Mouse (Mus musculus) thymus, adult 2 months (tissue): Measurements from ENCODE around the gene S100a4. TPM values are rescaled to one million over a fixed set of nuclear protein-coding genes. Genes with fewer than 3 reads are reported as not detected.

Experiments
- DNase-seq: peaks from one replicate; pipeline ENCODE4 v3.0.0; 2021
- H3K27ac ChIP-seq: fragments of 200-500 bp; 2 replicates; pipeline ENCODE4 v1.5.1; 2012; ENCODE audit warnings: low read length, control low read depth; ENCODE audit not compliant: control insufficient read depth, insufficient read depth
- H3K27me3 ChIP-seq: fragments of 200-500 bp; 2 replicates; pipeline ENCODE4 v1.6.1; 2012; ENCODE audit warnings: mild to moderate bottlenecking, low read length, moderate library complexity, mixed read lengths; ENCODE audit not compliant: control insufficient read depth, insufficient read depth
- H3K36me3 ChIP-seq: fragments of 200-500 bp; 2 replicates; pipeline ENCODE4 v1.6.1; 2012; ENCODE audit warnings: mild to moderate bottlenecking, low read length, moderate library complexity; ENCODE audit not compliant: control insufficient read depth, insufficient read depth
- H3K4me1 ChIP-seq: fragments of 200-500 bp; replicated peaks from 2 replicates; pipeline ENCODE4 v1.6.1; 2012; ENCODE audit warnings: low read length; ENCODE audit not compliant: control insufficient read depth, insufficient read depth
- H3K4me3 ChIP-seq: fragments of 200-500 bp; 2 replicates; pipeline ENCODE4 v1.5.1; 2012; ENCODE audit warnings: mild to moderate bottlenecking, low read length, control low read depth, moderate library complexity; ENCODE audit not compliant: control insufficient read depth, insufficient read depth
- CTCF ChIP-seq: fragments of 200-500 bp; IDR thresholded peaks from 2 replicates; pipeline ENCODE4 v1.5.1; 2012; ENCODE audit warnings: mild to moderate bottlenecking, control low read depth, low read length, moderate library complexity, borderline replicate concordance; ENCODE audit not compliant: control insufficient read depth, poor library complexity, insufficient read depth; ENCODE audit errors: extremely low read depth
- POLR2A ChIP-seq: fragments of 200-500 bp; IDR thresholded peaks from 2 replicates; pipeline ENCODE4 v1.6.1; 2012; ENCODE audit warnings: mild to moderate bottlenecking, low read length, control low read depth, moderate library complexity; ENCODE audit not compliant: control insufficient read depth, poor library complexity, insufficient read depth; ENCODE audit errors: extremely low read depth
- whole genome bisulfite sequencing: fragments of 180-500 bp; shearing (Covaris S2); methylation state at CpG from one replicate; pipeline ENCODE4 v1.1.7; 2018; 5-methylcytosine and 5-hydroxymethylcytosine counted together
- polyA plus RNA-seq: library from polyadenylated mRNA; depleted of rRNA; stranded (reverse); fragments of >200 nt; gene quantifications from 2 replicates; pipeline ENCODE4 v1.2.3, GENCODE M21; 2012

S100a4 gene
- polyA plus RNA-seq, 1 experiment = 51.8 TPM

DNA sequence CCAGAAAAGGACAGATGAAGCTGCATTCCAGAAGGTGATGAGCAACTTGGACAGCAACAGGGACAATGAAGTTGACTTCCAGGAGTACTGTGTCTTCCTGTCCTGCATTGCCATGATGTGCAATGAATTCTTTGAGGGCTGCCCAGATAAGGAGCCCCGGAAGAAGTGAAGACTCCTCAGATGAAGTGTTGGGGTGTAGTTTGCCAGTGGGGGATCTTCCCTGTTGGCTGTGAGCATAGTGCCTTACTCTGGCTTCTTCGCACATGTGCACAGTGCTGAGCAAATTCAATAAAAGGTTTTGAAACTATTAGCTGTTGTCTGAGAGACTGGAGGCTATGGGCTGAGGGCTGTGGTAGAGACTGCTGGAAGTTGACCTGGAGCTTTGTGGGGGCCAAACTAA lies 2.2 kb downstream of the S100a4 start:
- Histone ChIP-seq H3K27ac (no peak overlapping the region), H3K4me3 (no peak overlapping the region), H3K27me3 (no peaks in the 10 kb centered on the region), H3K36me3 (no peaks in the 10 kb centered on the region), H3K4me1 (peaks cover 25% of the 10 kb centered on the region)
- TF ChIP-seq POLR2A (no peak), CTCF (no peak)
- no peak for DNase-seq
- WGBS = 51% methylated on average over 2 of the region's 2 CpGs

GRCm38 (mm10) chr3:90606185-90606584 lies 2.6 kb downstream of the S100a4 start:
- no peak overlapping the region for H3K4me3 ChIP-seq
- peaks cover 25% of the 10 kb centered on the region for H3K4me1 ChIP-seq
- H3K36me3 ChIP-seq = no peaks in the 10 kb centered on the region
- H3K27me3 ChIP-seq = no peaks in the 10 kb centered on the region
- WGBS = 65% methylated on average over 6 of the region's 6 CpGs
- DNase-seq = no peak
- no peak overlapping the region for H3K27ac ChIP-seq
- TF ChIP-seq CTCF (no peak), POLR2A (no peak)

DNA sequence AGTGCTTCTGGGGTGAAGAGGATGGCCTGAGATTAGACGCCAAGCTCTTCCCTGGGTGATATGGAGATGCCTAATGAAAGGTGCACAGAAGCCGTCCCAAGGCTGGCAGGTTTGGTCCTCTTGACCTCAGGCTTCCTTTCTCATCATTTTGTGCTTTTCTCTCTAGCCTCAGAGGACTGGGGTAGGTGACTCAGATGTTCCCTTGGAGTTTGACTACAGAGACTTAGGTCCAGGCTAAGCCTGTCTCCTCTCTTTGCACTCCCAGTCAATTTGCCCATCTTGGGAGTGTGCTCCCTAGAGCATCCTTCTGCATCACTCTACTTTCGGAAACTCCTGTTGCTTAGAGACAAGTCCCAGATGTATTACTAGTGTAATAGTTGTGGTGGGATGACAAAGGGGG lies 3.8 kb downstream of the S100a4 start:
- no peaks in the 10 kb centered on the region for H3K27me3 ChIP-seq
- no peaks in the 10 kb centered on the region for H3K36me3 ChIP-seq
- no peak overlapping the region for H3K27ac ChIP-seq
- H3K4me3 ChIP-seq = no peak overlapping the region
- peaks cover 30% of the 10 kb centered on the region for H3K4me1 ChIP-seq
- WGBS = 93% methylated on average over 3 of the region's 3 CpGs
- TF ChIP-seq POLR2A (no peak), CTCF (no peak)
- no peak for DNase-seq

DNA sequence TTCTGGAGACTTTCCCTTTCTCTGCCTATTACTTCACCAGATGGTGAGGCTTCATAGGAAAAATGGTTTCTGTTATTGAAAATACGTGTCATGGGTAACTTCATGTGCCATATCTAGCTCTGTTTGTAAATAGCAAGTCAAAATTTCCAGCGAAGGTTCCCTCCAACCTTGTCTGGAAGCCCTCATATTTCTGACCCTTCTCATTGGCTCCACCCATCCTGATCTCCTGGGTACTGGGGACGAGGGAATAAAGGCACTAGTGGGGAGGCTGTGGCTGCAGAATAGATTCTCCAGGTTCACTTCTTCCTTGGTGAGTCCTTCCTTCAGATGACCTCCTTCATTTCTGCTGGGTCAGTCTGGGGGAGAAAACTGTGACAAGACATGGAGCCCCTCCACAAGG lies 4.7 kb downstream of the S100a4 start, which contains the start of gene S100a5:
S100a5 (plus strand) TSS at position 301 of the 400 bp plus-strand sequence.
- Histone ChIP-seq H3K4me3 (no peak within 1 kb of the TSS), H3K4me1 (peaks cover 34% of the 10 kb centered on the region), H3K27me3 (no peaks in the 10 kb centered on the region), H3K27ac (no peak within 1 kb of the TSS), H3K36me3 (no peaks in the 10 kb centered on the region)
- 73% methylated on average over 3 of the region's 3 CpGs for WGBS
- TF ChIP-seq POLR2A = no peak
- no peak for TF ChIP-seq CTCF
- DNase-seq = no peak

GRCm38 (mm10) chr3:90609102-90609501 lies 5.5 kb downstream of the S100a4 start:
- no peak overlapping the region for H3K4me3 ChIP-seq
- H3K27ac ChIP-seq = no peak overlapping the region
- DNase-seq = no peak
- no peak for TF ChIP-seq POLR2A
- no peak for TF ChIP-seq CTCF
- H3K4me1 ChIP-seq = peaks cover 36% of the 10 kb centered on the region
- H3K36me3 ChIP-seq = no peaks in the 10 kb centered on the region
- no peaks in the 10 kb centered on the region for H3K27me3 ChIP-seq

GRCm38 (mm10) chr3:90611494-90611893 lies 7.9 kb downstream of the S100a4 start:
- peaks cover 24% of the 10 kb centered on the region for H3K4me1 ChIP-seq
- no peaks in the 10 kb centered on the region for H3K36me3 ChIP-seq
- no peak for TF ChIP-seq CTCF
- TF ChIP-seq POLR2A = no peak
- no peak overlapping the region for H3K4me3 ChIP-seq
- H3K27ac ChIP-seq = no peak overlapping the region
- WGBS = 89% methylated on average over 3 of the region's 3 CpGs
- DNase-seq = no peak
- H3K27me3 ChIP-seq = no peaks in the 10 kb centered on the region

DNA sequence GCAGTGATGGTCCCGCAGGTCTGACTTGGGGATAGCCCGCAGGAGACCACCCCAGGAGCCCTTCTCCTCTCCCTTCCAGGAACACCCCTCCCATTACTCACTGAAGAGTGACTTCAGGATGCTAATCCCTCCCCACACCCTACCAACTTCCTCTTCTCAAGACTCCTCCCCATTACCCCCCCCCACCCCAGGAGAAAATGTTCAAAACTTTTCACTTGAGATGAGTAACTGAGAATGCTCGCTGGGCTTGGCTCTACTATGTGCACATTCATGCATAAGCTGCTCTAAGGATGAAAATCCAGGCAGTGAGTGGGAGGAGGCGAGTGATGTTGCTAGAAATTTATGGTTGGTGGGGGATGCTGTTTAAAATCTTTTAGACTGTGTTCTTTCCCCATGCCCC lies 8.5 kb downstream of the S100a4 start:
- Histone ChIP-seq H3K27ac (no peak overlapping the region), H3K4me1 (peaks cover 24% of the 10 kb centered on the region), H3K27me3 (no peaks in the 10 kb centered on the region), H3K4me3 (no peak overlapping the region), H3K36me3 (no peaks in the 10 kb centered on the region)
- 29% methylated on average over 4 of the region's 4 CpGs for WGBS
- DNase-seq = no peak
- TF ChIP-seq CTCF = no peak
